Mouse (Mus musculus) megakaryocyte, embryonic 14.5 days (primary cell): ENCODE measurements around the gene Lrrc7.

Experiments used
- FLI1 ChIP-seq: IDR thresholded peaks from 2 replicates; pipeline ENCODE4 v1.6.1; 2012; ENCODE audit warnings: low read length, inconsistent platforms, mixed read lengths
- GATA1 ChIP-seq: IDR thresholded peaks from 3 replicates; pipeline ENCODE4 v1.6.1; 2012; ENCODE audit warnings: mixed read lengths, low read length, inconsistent platforms, borderline replicate concordance

GRCm38 (mm10) chr3:158272700-158273099 lies 289.3 kb downstream of the Lrrc7 start:
- no peak for TF ChIP-seq GATA1
- TF ChIP-seq FLI1 = no peak
